Mouse (Mus musculus): ENCODE results near the gene Ndrg2.

DNA sequence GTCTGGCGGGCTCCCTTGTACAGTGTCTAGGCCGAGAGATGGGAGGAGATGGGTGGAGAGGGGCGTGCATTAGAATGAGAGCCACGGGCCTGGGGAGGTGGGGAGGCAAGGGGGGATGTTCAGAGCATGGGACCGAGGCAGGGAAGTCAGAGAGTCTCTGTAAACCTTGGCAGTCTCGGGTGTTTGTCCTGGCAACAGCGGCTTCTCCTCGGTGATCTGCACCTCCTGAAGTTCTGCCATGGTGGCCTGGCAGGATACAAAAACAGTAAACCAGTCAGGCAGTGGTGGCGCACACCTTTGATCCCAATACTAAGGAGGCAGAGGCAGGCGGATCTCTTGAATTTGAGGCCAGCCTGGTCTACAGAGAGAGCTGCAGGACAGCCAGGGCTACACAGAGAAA lies 2.7 kb downstream of the Ndrg2 start:
- no peak for TF ChIP-seq CTCF (IDR thresholded peaks at IDR 0.05; ENCODE audit: control insufficient read depth, insufficient read depth, insufficient read length)
- TF ChIP-seq CEBPB (IDR thresholded peaks at IDR 0.05; ENCODE audit: low read depth): no peak

Measured in C2C12 (cell line).